Mouse (Mus musculus): ENCODE results near the gene Hoxd3.

The Hoxd3 gene

DNA sequence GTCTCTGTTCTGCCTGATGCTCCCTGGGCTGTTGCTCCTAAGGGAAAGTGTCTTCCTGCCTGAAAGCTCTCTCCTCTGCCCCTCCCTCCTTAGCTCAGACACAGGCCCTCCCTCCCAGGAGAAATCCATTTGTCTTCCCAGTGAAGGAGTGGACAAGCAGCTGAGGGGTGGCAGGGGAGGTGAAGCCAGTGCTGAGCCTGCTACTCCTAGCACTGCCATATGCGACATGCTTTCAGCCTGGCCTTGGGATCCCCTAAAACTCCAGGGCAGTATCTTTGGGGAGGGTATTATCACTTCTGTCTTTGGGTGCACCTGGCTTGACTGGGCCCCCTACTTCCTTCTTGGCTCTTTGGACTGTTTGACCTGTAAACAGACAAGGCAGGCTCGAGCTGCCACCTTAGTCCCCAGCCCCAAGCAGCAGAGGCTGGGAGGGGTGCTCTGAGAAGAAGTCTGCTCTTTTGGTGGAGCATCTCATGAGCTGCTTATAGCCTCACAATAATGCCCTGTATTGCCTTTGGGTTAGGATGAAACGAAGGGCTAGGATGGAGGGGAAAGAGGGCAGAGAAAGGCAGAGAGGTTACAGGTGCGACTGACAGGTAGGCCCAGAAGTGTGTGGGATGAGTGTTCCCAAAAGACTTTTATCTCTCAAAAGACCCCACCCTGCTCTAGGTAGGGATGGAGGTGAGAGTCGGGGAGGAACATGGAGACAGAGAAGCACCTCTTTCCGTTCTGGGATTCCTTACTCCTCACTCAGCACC is 34.0 kb downstream of the Hoxd3 start:
- DNase-seq (ENCODE audit: low read depth): no peak

DNA sequence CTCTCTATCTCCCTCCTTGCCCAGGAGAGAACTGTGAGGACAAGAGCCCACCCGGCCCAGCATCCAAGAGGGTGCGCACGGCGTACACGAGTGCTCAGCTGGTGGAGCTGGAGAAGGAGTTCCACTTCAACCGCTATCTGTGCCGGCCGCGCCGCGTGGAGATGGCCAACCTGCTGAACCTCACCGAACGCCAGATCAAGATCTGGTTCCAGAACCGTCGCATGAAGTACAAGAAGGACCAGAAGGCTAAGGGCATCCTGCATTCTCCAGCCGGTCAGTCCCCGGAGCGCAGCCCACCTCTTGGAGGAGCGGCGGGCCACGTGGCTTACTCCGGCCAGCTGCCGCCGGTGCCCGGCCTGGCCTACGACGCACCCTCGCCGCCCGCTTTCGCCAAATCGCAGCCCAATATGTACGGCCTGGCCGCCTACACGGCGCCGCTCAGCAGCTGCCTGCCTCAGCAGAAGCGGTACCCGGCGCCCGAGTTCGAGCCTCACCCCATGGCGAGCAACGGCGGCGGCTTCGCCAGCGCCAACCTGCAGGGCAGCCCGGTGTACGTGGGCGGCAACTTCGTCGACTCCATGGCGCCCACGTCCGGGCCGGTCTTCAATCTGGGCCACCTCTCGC is 34.7 kb downstream of the Hoxd3 start:
- DNase-seq (ENCODE audit: low read depth): no peak

DNA sequence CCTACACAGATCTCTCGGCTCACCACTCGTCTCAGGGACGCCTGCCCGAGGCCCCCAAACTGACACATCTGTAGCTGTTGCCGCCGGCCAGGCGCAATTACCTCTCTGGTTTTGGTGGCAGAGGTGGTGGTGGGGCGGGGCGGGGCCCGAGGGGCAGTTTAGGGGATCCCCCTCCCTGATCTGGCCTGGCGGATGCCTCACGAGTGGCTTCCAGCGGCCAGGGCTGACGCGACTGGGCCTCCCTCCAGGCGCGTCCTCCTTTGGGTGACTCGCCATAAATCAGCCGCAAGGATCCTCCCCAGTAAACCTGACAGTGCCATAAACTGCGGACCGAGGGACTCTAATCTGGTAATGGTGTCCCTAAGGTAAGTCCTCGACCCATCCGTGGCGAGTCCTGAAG is 35.3 kb downstream of the Hoxd3 start:
- no peak for DNase-seq (ENCODE audit: low read depth)

DNA sequence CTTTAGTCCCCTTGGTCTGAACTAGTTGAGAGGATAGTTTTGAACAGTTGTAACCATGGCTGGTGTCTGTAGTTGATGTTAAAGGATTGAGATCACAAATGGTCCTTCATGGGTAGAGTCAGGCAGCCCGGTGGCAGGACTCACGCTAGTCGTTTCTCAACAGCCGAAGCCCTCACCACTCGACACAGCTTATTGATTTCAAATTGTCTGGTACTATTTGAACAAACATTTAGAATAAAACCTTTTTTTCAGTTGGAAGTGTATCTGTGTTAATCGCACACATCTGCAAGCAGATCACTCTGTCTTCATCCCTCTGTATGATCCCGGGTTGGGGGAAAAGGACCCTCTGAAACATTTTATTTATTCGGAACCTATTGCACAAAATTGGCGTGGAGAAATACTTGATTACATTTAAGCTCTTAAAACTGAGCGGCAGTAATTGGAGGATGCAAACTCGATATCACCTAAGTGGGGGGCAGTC is 36.0 kb downstream of the Hoxd3 start:
- DNase-seq (ENCODE audit: low read depth): no peak

DNA sequence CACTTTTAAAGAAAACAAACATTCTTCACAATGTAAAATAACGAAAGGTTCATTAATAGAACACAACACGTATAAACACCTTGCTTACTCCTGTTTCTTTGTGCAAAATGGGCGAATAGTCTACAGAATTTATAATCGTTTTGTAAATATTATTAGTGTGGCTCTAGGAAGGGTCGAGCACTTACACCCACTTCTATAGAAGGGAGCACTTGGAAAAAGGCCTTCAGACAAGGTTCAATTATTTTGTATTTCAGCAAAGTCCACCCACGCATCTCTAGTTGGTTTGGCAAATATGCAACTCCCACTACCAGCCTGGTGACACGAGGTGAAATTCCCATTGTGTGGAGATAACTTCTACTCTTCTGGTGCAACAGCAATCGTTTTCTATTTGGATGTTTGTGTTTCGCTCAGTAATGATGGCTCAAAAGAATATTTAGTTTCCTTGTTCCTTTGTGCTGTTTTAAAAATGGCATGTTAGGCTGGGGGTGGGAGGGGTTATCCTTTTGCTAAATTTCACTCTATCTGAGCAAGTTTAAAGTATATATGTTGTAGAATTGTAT is 36.8 kb downstream of the Hoxd3 start:
- no peak for DNase-seq (ENCODE audit: low read depth)

DNA sequence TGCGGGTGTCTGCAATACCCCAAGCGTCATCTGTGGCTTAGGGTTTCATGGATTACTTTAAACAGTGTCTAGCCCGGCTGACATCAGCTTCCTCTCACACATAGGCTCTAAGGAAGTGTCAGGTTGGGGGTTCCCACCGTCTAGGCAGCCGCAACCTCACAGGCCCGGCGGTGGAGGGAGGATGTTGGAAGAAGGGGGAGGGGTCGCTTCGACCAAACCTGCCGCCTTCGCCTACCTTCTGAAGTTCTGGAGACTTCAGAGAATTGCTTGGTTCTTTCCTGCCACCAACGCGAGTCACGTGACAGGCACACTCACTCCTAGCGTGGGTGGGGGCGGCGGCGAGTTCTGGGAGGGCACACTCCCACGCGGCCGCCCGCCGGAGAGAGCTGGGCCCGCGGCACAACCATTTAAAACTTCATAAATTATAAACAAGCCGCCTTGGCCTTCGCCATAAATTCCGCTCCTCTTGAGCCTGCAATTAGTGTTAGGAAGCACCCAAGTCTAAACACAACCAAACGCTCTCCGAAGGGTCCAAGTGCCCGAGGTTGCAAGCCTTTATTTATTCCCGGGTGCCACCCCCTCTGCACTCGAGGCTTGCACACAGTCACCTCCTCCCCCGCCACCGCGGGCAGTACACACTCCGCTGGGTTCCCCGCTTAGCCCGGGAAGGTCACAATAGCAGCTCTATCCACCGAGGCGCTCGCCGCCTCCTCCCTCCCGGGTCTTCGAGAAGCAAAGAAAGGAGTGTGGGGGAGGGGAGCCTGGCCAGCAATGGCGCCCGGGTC is 37.8 kb downstream of the Hoxd3 start:
- DNase-seq (ENCODE audit: low read depth): no peak

DNA sequence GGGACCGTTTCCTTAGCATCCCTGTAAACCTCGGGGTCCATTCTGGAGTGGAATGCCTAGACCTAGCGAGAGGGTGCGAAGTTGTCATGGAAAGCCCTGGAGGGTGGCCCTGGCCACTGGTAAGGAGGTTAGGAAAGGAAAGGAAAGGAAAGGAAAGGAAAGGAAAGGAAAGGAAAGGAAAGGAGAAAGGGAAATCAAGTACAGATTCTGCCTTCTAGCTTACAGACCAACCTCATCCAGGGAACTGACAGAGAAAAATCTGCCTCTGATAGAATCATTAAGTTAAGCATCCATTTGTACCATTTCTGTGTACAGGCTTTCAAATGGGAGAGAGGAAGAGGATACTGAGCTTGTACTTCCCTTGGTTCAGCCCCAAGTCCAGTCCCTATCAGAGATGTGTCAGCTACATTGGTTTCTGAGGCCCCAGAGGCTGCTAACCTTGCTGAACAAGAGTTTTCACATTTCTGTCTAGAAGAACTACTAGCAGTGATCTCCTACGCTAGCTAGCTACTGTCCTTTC is 39.1 kb downstream of the Hoxd3 start:
- no peak for DNase-seq (ENCODE audit: low read depth)

DNA sequence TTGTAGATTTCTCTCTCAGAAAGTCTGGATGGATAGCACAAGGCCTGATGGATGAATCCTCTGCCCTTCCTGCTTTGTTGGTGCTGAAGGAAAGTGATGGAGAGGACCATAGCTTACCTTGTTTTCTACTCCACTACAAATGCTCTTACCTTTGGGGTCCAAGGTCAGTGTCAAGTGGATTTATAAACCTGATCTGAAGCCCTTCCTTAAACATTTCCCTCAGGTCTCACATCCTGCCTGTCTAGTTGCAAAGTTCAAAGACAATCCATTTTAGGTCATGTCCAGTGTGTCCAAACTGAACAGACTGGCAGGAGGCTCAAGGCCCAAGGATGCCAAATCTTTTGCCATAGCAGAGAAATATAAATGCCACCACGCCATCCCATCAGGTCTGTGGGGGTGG is 40.1 kb downstream of the Hoxd3 start:
- DNase-seq (ENCODE audit: low read depth): no peak

DNA sequence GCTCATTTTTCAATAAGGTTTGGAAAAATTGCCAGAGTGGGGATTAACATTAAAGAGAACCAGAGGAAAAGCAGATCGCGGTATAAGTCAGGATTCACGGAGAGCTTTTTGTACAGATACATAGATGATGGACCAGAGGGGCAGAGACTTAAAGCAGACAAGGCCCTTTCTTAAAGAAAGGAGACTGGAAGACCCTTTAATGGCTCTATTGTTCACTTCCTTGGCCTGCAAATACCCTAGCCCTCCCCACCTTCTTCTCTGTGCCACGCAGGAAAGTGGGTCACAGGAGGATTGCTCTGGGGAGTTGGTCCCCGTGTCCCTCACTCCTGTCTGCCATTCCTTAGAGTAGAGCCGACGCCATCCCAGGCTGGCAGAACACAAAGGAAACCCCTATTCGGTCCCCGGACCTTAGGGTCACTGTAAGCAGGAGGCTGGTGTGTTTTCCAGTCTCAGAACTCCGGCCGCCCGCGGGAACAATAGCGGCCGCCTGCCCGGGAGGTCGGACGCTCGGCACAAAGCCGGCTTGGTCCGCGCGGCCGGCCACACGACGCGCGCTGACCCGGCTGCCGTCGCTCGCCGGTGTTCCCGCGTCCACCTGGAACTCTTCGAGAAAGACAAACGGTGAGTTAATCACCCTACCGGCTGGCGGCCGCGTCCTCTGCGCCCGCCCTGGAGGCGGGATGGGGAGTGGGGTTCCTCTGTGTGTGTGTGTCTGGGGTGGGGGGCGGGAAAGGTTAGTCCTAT is 40.9 kb downstream of the Hoxd3 start:
- no peak for DNase-seq (ENCODE audit: low read depth)

DNA sequence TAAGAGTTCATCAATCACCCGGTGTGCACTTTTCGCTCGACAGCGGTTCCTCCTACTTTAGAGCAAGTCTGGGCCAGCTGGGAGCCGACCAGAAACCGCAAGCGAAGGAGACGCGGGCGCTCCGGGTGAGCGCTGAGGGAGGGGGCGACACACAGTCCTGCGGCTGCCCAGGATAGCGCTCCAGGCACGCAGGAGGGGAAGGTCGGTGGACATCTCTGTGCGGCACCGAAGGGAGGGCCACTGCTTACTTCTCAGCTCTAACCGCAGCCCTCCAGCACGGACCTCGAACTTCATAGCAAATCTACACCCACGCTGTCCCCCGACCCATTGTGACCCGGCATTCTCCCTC is 41.4 kb downstream of the Hoxd3 start:
- no peak for DNase-seq (ENCODE audit: low read depth)

DNA sequence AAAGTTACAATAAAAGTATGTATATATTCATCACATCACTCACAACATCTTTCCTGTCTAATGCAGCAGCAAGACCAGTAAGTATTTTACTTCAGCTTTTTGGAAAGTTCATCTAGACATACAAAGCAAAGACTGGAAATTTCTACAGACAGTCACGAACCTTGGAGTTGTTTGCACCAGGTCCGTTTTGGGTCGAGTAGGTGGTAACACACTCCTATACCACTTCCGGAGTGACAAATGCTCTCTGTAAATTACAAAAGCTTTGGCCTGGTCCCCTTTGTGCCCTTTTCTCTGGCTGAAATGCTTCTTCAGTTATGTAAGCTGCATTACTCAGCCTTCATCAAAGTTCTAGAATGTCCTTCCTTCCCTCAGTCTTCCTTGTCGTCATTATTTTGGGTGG is 42.0 kb downstream of the Hoxd3 start:
- DNase-seq (ENCODE audit: low read depth): no peak

DNA sequence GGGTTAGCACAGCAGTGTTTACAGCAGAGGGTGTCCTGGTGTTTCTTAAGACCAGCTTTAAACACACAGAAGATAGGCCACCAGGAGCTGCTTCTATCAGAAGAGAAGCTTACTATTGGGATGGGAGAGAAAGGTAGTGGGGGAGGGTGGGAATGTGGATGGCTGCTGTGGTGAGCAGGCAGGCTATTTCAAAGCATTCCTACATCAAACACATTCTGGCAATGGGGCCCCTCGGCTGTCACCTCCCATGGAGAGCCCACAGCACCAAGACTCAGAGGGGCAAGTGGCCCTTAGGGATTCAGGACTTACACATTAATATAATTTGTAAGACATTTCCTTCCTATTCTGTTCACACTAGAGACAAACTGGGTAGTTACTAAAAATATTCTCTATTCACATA is 48.4 kb downstream of the Hoxd3 start:
- DNase-seq (ENCODE audit: low read depth): no peak

DNA sequence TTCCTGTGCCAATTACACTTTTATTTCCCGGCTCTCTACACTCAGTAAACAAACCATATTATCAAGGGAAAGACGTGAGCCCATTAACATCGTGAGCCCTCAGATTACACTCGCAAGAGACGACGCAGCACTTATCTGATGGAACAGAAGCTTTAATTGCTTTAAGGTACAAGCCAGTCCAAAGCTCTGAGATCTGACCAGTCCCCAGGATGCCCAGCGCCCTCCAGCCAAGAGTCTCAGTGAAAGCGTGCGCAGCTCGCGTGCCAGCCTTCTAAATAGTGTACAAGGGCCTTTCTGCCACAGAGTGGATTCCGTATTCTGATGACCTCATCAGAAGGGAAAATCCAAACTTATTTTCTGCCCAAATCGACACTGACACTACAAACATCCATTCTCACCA is 50.2 kb downstream of the Hoxd3 start:
- no peak for DNase-seq (ENCODE audit: low read depth)

DNA sequence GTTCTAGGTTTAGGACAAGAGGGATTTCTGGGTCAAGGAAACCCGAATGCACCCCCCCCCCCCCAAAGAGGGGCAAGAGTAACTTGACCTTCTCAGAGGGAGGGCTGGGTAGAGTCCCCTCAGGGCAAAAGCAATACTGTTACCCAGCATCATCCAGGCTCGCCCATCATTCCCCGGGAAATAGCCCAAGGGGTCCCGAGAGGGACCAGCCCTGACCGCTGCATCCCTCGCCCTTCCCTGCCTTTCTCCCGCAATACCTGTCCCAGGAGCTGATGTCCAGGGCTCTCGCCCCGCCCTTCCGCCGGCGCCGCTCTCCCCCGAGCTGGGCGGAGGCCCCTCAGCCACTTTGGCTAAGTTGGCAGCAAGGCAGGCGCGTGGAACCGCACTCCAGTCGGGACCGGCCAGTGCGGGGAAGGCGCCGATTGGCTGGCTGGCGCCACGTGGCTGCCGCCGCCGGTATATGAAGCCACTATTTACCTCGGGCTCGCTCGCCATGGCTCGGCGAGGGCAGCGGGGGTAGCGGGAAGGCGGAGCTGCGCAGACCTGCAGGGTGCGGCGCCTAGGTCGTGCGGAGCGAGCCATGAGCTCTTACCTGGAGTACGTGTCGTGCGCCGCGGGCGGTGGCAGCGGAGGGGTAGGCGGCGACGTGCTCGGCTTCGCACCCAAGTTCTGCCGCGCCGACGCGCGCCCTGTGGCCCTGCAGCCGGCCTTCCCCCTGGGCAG is 51.0 kb downstream of the Hoxd3 start, which contains the start of gene Hoxd1:
Gene Hoxd1 (plus strand): TSS at position 459 of the 723 bp plus-strand sequence.
- DNase-seq (ENCODE audit: low read depth): no peak

DNA sequence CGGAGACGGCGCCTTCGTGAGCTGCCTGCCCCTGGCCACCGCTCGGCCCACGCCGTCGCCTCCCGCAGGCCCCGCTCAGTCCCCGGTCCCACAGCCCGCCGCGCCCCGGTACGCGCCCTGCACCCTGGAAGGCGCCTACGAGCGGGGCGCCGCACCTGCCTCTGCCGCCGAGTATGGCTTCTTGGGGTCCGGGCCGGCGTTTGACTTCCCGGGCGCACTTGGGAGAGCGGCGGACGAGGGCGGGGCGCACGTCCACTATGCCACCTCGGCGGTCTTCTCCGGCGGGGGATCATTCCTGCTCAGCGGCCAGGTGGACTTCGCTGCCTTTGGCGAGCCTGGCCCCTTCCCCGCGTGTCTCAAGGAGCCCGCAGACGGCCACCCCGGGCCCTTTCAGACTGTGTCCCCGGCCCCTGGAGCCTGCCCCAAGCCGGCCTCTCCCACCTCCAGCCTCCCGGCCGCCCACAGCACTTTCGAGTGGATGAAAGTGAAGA is 51.6 kb downstream of the Hoxd3 start:
- DNase-seq (ENCODE audit: low read depth): no peak

DNA sequence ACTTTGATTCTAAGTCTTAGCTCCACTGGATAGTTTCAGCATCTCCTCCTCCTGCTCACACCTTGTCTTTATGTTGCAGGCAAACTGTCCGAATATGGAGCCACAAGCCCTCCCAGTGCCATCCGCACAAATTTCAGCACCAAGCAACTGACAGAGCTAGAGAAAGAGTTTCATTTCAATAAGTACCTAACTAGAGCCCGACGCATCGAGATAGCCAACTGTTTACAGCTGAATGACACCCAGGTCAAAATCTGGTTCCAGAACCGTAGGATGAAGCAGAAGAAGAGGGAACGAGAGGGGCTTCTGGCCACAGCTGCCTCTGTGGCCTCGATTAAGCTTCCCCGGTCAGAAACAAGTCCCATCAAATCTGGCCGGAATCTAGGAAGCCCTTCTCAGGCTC is 52.2 kb downstream of the Hoxd3 start:
- no peak for DNase-seq (ENCODE audit: low read depth)

DNA sequence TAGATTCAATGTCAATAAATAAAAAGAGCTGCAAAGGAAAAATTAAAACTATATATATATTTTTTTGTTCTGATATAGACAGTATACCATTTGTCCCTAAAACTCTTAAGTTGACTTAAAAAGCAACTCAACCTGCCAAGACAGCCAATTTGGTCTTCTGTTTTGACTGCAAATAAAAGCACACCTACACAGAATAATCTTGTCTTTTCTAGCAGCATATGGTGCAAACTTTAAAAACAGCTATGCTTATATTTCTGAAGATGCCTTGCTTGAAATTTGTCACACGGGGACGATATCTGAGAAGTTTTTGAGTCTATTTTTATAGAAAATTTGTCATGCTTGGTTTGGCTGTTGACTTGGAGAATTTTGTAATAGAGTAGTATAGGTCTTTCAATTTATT is 62.6 kb downstream of the Hoxd3 start:
- DNase-seq (ENCODE audit: low read depth): no peak

DNA sequence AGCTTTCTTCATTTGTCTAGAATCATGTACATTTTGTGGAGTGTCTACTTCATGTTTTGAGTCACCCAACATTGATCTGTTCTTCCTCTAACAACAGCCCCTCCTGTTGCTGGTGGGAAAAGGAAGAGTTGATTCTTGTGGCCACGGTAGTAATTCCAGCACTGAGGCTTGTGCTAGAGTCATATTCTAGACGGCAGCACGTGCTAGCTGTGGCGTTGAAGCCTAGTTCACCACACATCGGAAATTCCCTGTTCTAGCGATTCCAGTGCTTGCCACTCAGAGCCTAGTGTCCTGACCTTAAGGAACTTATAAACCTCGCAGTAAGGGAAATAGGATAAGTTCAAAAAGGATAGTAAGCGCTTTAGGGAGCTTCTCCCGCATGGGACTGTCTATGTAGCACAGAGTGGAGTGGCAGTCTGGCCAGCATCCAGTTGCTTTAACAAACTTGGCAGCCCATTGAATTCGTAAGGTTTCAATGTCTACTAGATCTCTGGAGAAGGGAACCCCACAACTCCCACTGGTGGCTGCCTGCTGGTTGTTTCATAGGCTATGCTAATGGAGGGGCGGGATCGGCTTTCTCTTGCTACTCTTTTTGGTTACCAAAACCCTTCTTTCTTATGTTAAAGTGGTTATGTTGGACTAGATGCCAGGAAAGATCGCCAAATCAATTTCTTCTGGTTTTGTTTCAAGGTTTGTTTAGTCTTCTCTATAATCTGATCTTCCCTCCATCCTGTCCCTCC is 66.0 kb downstream of the Hoxd3 start:
- peak; percentile 24 for DNase-seq (ENCODE audit: low read depth)

DNA sequence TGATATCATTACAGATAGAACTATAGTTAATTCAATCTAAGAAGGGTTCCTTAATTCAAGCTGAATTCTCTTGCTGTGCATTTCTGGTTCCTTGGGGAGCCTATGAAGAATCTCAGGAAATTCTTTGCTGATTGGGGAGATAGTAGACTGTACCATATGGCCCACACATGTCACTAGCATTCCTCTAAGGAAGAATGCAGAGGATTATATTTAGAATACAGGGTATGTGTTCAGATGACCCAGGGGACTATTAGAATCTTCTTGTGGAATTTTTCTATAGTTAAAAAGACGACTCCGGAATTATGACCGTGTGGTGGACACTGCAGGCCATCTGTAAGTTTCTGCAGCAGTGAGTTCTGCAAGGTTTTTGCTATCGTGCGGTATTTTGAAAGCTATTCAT is 69.7 kb downstream of the Hoxd3 start:
- DNase-seq (ENCODE audit: low read depth): no peak

DNA sequence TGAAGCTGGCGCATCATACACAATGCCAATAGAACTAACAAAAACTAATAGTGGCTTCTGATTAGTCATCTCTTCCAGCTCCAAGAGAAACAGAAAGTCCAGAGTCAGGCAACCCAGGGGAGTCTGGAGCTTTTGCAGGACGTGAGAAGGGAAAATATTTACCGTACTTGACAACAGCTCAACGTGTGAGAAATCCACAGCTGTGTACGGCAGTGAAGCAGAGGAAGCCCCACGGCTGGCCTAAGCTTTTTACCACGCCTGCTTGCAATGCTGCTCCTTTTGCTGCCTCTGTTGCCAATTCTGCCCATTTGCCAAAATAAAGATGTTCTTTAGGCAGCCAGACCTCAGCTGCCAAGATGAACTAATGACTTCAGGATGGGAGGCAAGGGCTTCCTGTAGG is 83.8 kb downstream of the Hoxd3 start:
- DNase-seq (ENCODE audit: low read depth): peak; percentile 74
